Mouse (Mus musculus): ENCODE measurements around the gene Rad51d.

DNA sequence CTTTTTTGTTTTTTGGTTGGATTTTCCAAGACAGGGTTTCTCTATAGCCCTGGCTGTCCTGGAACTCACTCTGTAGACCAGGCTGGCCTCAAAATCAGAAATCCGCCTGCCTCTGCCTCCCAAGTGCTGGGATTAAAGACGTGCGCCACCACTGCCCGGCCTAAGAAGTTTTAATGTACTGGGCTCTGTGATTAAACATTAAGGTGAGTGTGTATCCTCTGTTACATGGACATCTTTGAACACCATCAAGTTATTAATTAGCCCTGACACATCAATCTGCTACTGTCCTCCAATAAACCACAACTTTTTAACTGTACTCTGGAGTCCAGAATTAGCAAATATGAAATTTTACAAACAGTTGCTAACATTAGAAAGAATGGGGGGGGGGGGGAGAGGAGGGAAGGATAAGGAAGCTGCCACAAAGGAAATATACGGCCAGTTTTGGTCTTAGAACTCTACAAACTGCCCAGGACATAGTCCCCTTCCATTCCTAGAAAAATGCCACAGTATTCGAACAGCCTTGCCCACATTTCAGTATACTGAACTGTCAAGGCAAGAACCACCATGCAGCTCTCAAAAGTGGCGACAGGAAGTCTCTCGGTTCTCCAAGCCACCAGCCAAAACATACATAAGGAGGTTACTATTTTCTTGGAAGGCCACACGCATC lies 20.8 kb downstream of the Rad51d start:
- no peak for TF ChIP-seq CTCF (IDR thresholded peaks at IDR 0.05; ENCODE audit: low read depth, low read length)
- no peak for TF ChIP-seq POLR2A (IDR thresholded peaks at IDR 0.05; ENCODE audit: extremely low read depth, insufficient read depth, low read length)

All from liver, adult 2 months (tissue).